Mouse (Mus musculus) heart, postnatal 0 days (tissue): ENCODE measurements around the gene Csf2. TPM values are rescaled to one million over a fixed set of nuclear protein-coding genes. Genes with fewer than 3 reads are reported as not detected.
"Not testable (repeated sequence)": the region's sequence is repeated elsewhere in the genome, so short reads cannot be mapped to it uniquely, and the experiment has no call there.

Experiments used
- ATAC-seq: fragments of 200-750 bp; cut with Nextera tagmentation; 2 replicates; pipeline ENCODE4 v1.8.0; 2017; ENCODE audit warnings: low read depth, moderate number of reproducible peaks, moderate library complexity; ENCODE audit not compliant: insufficient read depth
- DNase-seq: peaks from one replicate; pipeline ENCODE4 v3.0.0-alpha.2; 2016; ENCODE audit warnings: low spot score
- H3K27ac ChIP-seq: fragments of 300-500 bp; sonication (generic); 2 replicates; pipeline ENCODE4 v1.5.1; 2014; ENCODE audit warnings: low read depth, mild to moderate bottlenecking
- H3K27me3 ChIP-seq: fragments of 300-500 bp; sonication (generic); 2 replicates; pipeline ENCODE4 v1.6.1; 2014; ENCODE audit warnings: low read length, mixed read lengths; ENCODE audit not compliant: control insufficient read depth, insufficient read depth
- H3K36me3 ChIP-seq: fragments of 300-500 bp; sonication (generic); replicated peaks from 2 replicates; pipeline ENCODE4 v1.6.1; 2014; ENCODE audit warnings: low read length, mixed read lengths; ENCODE audit not compliant: control insufficient read depth, insufficient read depth
- H3K4me1 ChIP-seq: fragments of 300-500 bp; sonication (generic); 2 replicates; pipeline ENCODE4 v1.6.1; 2014; ENCODE audit warnings: antibody characterized with exemption; ENCODE audit not compliant: control insufficient read depth, insufficient read depth
- H3K4me2 ChIP-seq: fragments of 300-500 bp; sonication (generic); 2 replicates; pipeline ENCODE4 v1.6.1; 2014; ENCODE audit warnings: low read depth, mild to moderate bottlenecking, low read length, moderate library complexity
- H3K4me3 ChIP-seq: fragments of 300-500 bp; sonication (generic); 2 replicates; pipeline ENCODE4 v1.5.1; 2014; ENCODE audit warnings: low read depth, low read length
- H3K9ac ChIP-seq: fragments of 300-500 bp; sonication (generic); replicated peaks from 2 replicates; pipeline ENCODE4 v1.6.1; 2014; ENCODE audit warnings: low read depth, low read length, mixed read lengths
- H3K9me3 ChIP-seq: fragments of 300-500 bp; sonication (generic); replicated peaks from 2 replicates; pipeline ENCODE4 v1.6.1; 2016; ENCODE audit warnings: low read length; ENCODE audit not compliant: control insufficient read depth
- CTCF ChIP-seq: IDR thresholded peaks from 2 replicates; pipeline ENCODE4 v1.5.1; 2016; ENCODE audit warnings: antibody characterized with exemption, control low read depth, low read depth
- EP300 ChIP-seq: IDR thresholded peaks from 2 replicates; pipeline ENCODE4 v1.6.1; 2016; ENCODE audit warnings: antibody characterized with exemption, low read depth
- WGBS: fragments of 180-500 bp; shearing (Covaris S2); extraction: QIAGEN DNeasy Blood & Tissue Kit; methylation state at CpG from one replicate; pipeline ENCODE4 v1.1.7; 2014; 5-methylcytosine and 5-hydroxymethylcytosine counted together
- polyA plus RNA-seq: library from polyadenylated mRNA; unstranded; fragments of >200 nt; fragmentation: Nextera tagmentation; extraction: Ambion mirVana; gene quantifications from 2 replicates; pipeline ENCODE4 v1.2.1, GENCODE M21; 2015
- total RNA-seq: library from RNA; depleted of rRNA; stranded (reverse); fragments of >200 nt; gene quantifications from 2 replicates; pipeline ENCODE4 v1.2.3, GENCODE M21; 2014; ENCODE audit warnings: low replicate concordance; rRNA removed

Csf2 gene
- total RNA-seq: not detected in 2 replicates
- polyA plus RNA-seq: not detected in 2 replicates

DNA sequence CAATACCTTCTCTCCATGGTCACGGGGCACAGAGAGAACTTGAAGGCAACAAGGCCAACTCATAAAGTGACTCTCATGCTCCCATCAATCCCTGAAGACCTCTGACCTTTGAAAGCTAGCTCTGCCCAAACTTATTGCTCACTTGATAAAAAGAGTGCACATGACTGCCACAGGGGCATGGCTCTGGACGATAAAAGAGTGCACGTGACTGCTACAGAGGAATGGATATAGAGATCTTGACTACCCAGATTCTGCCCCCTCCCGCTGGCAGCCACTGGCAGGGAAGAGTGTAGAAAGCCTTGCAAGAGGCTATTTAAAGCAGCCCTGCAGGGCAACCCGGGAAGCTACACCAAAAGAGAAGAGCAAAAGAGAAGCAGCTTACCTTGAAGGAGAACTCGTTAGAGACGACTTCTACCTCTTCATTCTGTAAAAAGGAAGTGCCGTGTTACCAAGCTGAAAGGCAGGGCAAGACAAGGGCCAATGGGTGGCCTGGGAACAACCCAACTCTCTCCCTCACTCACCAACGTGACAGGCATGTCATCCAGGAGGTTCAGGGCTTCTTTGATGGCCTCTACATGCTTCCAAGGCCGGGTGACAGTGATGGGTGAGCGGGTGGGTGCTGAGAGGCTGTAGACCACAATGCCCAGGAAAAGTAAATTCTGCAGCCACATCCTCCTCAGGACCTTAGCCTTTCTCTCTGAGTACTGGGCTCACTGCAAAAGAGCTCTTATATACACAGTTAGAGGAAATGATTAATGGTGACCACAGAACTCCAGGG lies at the start of gene Csf2:
TSS of gene Csf2 (minus strand) at position 728 of the 778 bp plus-strand sequence.
- Histone ChIP-seq H3K36me3 (no peaks in the 10 kb centered on the region), H3K4me3 (no peak within 1 kb of the TSS), H3K4me2 (no peak within 1 kb of the TSS), H3K4me1 (peaks cover 11% of the 10 kb centered on the region), H3K9ac (no peak within 1 kb of the TSS), H3K9me3 (no peaks in the 10 kb centered on the region), H3K27me3 (no peaks in the 10 kb centered on the region), H3K27ac (no peak within 1 kb of the TSS)
- no peak for DNase-seq
- no peak for ATAC-seq
- TF ChIP-seq EP300: no peak
- no peak for TF ChIP-seq CTCF
- WGBS: 40% methylated on average over 11 of the region's 11 CpGs

DNA sequence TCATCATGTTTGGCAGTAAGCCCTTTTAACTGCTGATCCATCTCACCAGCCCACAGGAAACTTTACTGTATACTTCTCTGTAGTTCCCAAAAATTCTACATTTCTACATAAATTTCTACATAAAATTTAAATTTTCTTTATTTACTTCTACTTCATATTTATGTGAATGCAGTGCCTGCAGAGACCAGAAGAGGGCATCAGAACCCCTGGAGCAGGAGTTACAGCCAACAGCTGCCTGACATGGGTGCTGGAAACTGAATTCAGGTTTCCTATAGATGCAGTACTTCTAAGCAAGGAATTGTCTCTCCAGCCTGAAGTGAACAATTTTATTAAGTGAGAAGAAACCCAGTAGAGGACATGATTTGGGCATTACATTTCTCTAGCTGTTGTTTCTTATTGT lies 49.3 kb upstream of the Csf2 start:
- Histone ChIP-seq H3K9me3 (no peaks in the 10 kb centered on the region), H3K4me3 (no peak overlapping the region), H3K36me3 (no peaks in the 10 kb centered on the region), H3K27ac (no peak overlapping the region), H3K4me1 (0 out of 2 replicates have a peak, but pooled peaks cover under 1% of the 10 kb centered on the region), H3K27me3 (peaks cover 5% of the 10 kb centered on the region), H3K9ac (no peak overlapping the region), H3K4me2 (no peak overlapping the region)
- no peak for DNase-seq
- ATAC-seq: no peak
- TF ChIP-seq CTCF: no peak
- TF ChIP-seq EP300: no peak

DNA sequence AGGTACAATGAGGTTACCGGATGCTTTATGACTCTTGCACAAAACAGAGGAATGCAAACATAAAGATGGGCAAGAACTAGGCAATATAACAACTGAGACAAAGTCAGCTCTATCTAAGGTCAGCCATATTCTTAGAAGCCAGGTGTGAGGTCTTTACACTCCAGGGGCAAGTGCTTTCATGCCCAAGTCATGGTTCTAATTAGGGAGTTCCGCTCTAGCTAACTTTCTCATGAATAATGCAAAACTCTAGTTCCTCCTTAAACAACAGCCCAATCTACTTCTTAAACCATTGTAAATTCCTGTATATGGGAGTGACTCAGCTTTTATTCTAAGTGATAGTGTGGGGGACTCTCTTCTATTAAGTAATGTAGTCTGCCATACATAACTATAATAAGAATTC lies 48.0 kb upstream of the Csf2 start:
- not testable (repeated sequence) for H3K9ac ChIP-seq, H3K27me3 ChIP-seq, H3K36me3 ChIP-seq, H3K9me3 ChIP-seq, ATAC-seq, H3K27ac ChIP-seq, H3K4me1 ChIP-seq, H3K4me3 ChIP-seq, H3K4me2 ChIP-seq, DNase-seq
- 90% methylated on average over 2 of the region's 2 CpGs for WGBS

DNA sequence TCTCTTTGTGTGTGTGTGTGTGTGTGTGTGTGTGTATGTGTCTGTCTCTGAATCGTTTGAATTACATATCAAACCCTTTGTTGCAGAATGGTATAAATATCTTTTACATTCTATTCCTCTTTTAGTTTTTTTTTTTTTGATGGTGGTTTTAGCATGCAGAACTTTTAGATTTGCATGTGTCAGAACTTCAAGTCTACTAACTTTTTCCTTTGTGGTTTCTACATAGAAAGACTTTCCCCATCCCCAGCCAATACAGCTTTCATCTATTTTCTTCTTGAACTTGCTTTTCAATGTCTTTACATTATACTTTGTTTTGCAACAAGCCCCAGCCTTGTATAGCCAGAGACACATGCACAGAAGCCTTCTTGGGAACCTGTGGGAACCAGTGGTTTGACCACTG lies 47.3 kb upstream of the Csf2 start:
- TF ChIP-seq CTCF (no peak), EP300 (no peak)
- DNase-seq (no peak), ATAC-seq (no peak)
- no peaks in the 10 kb centered on the region for H3K9me3 ChIP-seq
- H3K4me1 ChIP-seq: no peaks in the 10 kb centered on the region
- H3K4me2 ChIP-seq: no peak overlapping the region
- H3K9ac ChIP-seq: no peak overlapping the region
- H3K36me3 ChIP-seq: no peaks in the 10 kb centered on the region
- H3K27ac ChIP-seq: no peak overlapping the region
- H3K27me3 ChIP-seq: no peaks in the 10 kb centered on the region
- H3K4me3 ChIP-seq: no peak overlapping the region
- WGBS: 90% methylated on average over 1 of the region's 1 CpGs

DNA sequence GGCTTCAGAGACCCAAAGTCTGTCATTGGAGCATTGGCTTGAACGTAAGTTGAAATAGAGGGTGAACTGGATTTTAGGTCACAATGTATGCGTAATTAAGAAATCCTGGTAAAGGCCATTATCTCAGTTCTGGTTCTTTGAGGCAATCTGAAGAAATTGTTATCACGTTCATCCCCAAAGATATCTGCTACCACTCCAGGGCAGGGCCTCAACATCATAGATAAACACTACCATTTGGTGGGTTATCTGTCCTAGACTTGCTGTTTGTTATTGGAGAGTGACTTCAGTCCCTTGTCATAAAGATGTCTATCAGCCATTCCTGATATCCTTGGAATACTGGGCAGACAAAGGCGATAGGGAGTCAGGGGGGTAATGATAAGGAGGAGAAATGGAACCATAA lies 46.5 kb upstream of the Csf2 start:
- Histone ChIP-seq H3K4me2 (no peak overlapping the region), H3K4me3 (no peak overlapping the region), H3K27ac (no peak overlapping the region), H3K36me3 (no peaks in the 10 kb centered on the region), H3K9ac (no peak overlapping the region), H3K4me1 (no peaks in the 10 kb centered on the region), H3K9me3 (no peaks in the 10 kb centered on the region), H3K27me3 (no peaks in the 10 kb centered on the region)
- TF ChIP-seq CTCF (no peak), EP300 (no peak)
- no peak for DNase-seq
- 68% methylated on average over 4 of the region's 4 CpGs for WGBS
- ATAC-seq: no peak
